Mouse (Mus musculus) common myeloid progenitor, adult 5-6 weeks (primary cell): ENCODE measurements around the gene Clk1. TPM values are rescaled to one million over a fixed set of nuclear protein-coding genes. Genes with fewer than 3 reads are reported as not detected.
"Not testable (repeated sequence)": the region's sequence is repeated elsewhere in the genome, so short reads cannot be mapped to it uniquely, and the experiment has no call there.

ENCODE experiments used
- ATAC-seq: replicated peaks from 2 replicates; pipeline ENCODE4 v1.8.0; 2016; ENCODE audit warnings: low read depth, mild to moderate bottlenecking, moderate TSS enrichment, inconsistent platforms; ENCODE audit not compliant: poor library complexity, severe bottlenecking
- total RNA-seq: library from RNA; stranded (forward); fragments of 200-1000, 187-1606 nt; gene quantifications from 2 replicates; pipeline ENCODE4 v1.2.3, GENCODE M21; 2017

Gene Clk1
- total RNA-seq, 1 experiment from 2014 or later: 538 TPM

GRCm38 (mm10) chr1:58409553-58410197, 14.2 kb downstream of the Clk1 start:
- ATAC-seq: no peak

GRCm38 (mm10) chr1:58408141-58408540, 15.7 kb downstream of the Clk1 start:
- ATAC-seq: no peak

- no peak for ATAC-seq
These were observed 16.5 kb downstream of the Clk1 start for GRCm38 (mm10) chr1:58407321-58407720.

- no peak for ATAC-seq
These were observed 20.1 kb downstream of the Clk1 start for GRCm38 (mm10) chr1:58403745-58404144.

- ATAC-seq: no peak
These were observed 22.5 kb downstream of the Clk1 start for GRCm38 (mm10) chr1:58401396-58401795.

DNA sequence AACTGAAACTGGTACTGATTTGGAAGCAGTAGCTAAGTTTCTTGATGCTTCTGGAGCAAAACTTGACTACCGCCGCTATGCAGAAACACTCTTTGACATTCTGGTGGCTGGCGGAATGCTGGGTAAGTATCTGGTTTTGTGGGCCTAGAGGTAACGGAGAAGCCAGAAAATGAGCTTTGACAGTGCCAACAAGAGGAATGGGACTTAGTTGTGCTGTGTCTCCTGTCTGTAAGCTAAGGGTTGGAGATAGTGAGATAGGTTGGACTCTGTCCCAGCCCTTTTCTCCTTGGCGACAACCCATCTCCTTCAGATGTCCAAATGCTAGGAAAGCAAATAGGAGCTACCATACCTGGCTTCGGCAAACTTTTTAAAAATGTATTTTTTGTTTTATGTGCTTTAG, 26.1 kb downstream of the Clk1 start:
- ATAC-seq: no peak

- no peak for ATAC-seq
These were observed 27.7 kb downstream of the Clk1 start for GRCm38 (mm10) chr1:58396179-58396578.

DNA sequence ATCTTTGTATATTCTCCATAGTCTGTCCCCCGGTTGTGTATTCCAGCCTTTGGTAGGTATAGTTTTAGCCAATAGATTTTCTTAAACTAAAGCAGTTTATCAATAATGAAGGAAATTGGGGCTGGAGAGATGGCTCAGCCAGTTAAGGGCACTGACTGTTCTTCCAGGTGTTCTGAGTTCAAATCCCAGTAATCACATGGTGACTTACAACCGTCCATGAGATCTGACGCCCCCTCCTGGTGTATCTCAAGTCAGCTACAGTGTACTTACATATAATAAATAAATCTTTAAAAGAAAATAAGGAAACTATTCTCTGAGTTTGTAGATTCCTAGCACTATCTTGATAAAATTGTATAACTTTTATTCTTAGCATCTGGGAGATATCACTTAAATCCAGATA, 28.5 kb downstream of the Clk1 start:
- ATAC-seq: no peak

GRCm38 (mm10) chr1:58393284-58394195, 30.3 kb downstream of the Clk1 start:
- peak; percentile 40 for ATAC-seq

DNA sequence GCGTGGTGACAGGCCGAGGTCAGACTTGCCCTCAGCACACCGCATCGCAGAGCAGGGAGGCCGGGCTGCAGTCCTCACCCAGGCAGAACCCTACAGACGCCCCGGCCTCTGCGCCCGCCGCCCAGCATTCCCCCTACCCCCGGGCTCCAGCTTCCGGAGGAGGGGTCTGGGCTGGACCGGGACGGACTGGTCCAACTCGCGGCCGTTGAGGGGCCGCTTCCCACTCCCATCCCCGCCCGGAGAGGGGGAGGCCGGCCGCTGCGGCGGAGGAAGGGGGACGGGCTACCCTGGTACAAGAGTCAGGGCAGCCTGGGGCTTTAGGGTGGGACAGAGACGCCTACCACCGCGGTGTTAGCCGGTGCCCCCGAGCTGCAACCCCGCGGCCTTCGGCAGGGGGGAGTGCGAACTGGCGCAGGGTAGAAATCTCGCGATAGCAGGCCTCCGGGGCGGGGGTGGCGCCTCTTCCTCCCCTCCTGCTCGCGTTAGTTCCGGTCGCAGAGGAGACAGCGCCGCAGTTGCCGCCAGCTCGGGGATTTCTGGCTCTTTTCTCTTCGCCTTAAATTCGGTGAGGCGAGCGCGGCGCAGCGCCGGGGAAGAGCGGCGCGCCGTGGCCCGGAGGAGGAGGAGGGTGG, 31.1 kb downstream of the Clk1 start, which contains the start of gene Bzw1:
Gene Bzw1, plus strand, starts transcription at position 247 of the 632 bp plus-strand sequence.
- peak; percentile 87 for ATAC-seq

GRCm38 (mm10) chr1:58392268-58392651, 31.6 kb downstream of the Clk1 start:
- 0 out of 2 replicates have a peak, but pooled peaks have one; percentile 3 for ATAC-seq

GRCm38 (mm10) chr1:58391421-58392267, 32.2 kb downstream of the Clk1 start:
- ATAC-seq: no peak

- no peak for ATAC-seq
These were observed 41.1 kb downstream of the Clk1 start for GRCm38 (mm10) chr1:58382586-58383281.

GRCm38 (mm10) chr1:58375574-58376147, 48.2 kb downstream of the Clk1 start:
- ATAC-seq: no peak

DNA sequence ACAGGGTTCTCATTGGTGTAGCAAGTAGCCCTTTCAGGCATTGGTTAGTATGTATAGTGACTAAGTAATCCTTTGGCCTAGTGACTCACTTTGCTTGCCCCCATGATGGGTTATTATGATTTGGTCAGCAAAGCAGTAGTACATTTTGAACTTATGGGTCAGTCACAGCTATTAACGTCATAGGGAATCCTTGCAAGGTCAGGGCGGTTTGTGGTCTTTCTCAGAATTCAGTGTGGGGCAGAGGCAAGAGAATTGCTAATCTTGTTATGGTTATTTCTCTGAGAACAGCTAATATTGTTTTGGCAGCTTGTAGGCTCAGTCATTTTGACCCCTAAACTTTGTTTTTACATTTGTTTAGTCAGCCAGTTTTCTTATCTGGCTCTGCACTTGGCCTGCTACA, 49.6 kb downstream of the Clk1 start:
- not testable (repeated sequence) for ATAC-seq

DNA sequence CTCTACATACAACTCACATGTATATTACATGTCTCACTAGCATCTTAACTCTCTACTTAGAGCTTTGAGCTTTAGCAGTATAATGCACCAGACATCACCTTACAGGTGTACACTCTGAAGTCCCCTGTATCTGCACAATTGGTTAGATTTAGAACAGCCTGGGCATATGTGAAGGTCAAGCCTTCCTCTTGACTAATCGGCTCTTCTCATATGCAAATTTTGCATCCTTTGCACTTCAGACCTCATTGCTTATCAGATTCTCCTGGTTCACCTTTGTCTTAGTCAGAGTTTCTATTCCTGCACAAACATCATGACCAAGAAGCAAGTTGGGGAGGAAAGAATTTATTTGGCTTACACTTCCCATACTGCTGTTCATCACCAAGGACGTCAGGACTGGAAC, 54.1 kb downstream of the Clk1 start:
- no peak for ATAC-seq

GRCm38 (mm10) chr1:58366737-58367471, 57.0 kb downstream of the Clk1 start:
- no peak for ATAC-seq

DNA sequence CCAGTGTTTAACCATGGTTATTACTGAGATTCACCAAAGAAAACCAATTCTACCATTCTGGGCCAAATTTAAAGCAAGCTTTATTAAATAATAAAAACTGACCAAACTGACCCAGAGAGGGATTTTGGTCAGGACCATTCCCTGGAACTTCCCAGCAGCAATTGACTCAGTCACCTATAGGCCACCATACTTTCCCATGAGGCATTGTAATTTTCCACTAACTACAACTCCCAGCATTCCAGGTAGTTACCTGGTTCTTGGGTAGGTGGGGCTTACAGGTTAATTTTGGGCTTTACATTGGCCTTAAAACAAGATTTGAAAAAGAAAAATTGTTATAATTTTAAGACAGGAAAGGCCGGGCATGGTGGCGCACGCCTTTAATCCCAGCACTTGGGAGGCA, 58.0 kb downstream of the Clk1 start:
- no peak for ATAC-seq
